Mouse (Mus musculus): ENCODE measurements at regions not wholly inside any gene's neighbourhood (a gene's known extent, or its start where the extent isn't known, plus 50 kb on each side); places are given as distances from the start of the nearest gene placed in this dataset.

- DNase-seq (ENCODE audit: low spot score): no peak
Observed at GRCm38 (mm10) chr1:186034443-186034842, 82.7 kb downstream of the Lyplal1 start.

All from thymus, postnatal 0 days (tissue).